ENCODE assay signal across 21 mouse cellular contexts in genomic region chr7:136842751-136843150, GRCm38 (mm10).
"Had no signal": no experiment of that assay in that cellular context is flagged by ENCODE, and none has a peak within 500 bp of the region (broad histone marks: within the 10 kb centered on the region; RNA-seq: fewer than 3 reads in every experiment).

No protein-coding gene starts in this region.

- H3K27me3 ChIP-seq: heart, embryonic 12.5 days; intestine, embryonic 15.5 days; liver, embryonic 13.5 days; liver, embryonic 15.5 days had no signal

- H3K27ac ChIP-seq: gastrocnemius, adult 2 months; heart, embryonic 10.5 days; intestine, embryonic 15.5 days; layer of hippocampus, adult 2 months; left cerebral cortex, adult 2 months; limb, embryonic 10.5 days; limb, embryonic 12.5 days; liver, embryonic 13.5 days; liver, embryonic 15.5 days had no signal

- H3K36me3 ChIP-seq: heart, embryonic 10.5 days; heart, embryonic 12.5 days; intestine, embryonic 15.5 days; limb, embryonic 10.5 days; limb, embryonic 12.5 days; liver, embryonic 13.5 days; liver, embryonic 15.5 days had no signal

- DNase-seq: gastrocnemius, adult 2 months; gastrocnemius, postnatal 10 days; gastrocnemius, postnatal 25 days; heart, postnatal 10 days; heart, postnatal 4 days; kidney, adult 18-20 months; kidney, adult 8-10 months; kidney, postnatal 10 days; kidney, postnatal 25 days; kidney, postnatal 4 days; liver; liver, embryonic 13.5 days had no signal

- H3K4me1 ChIP-seq: liver, embryonic 13.5 days; liver, embryonic 15.5 days had no signal

- H3K4me3 ChIP-seq: gastrocnemius, adult 2 months; heart, embryonic 10.5 days; heart, embryonic 12.5 days; intestine, embryonic 15.5 days; layer of hippocampus, adult 2 months; left cerebral cortex, adult 2 months; limb, embryonic 10.5 days; limb, embryonic 12.5 days; liver, embryonic 13.5 days; liver, embryonic 15.5 days had no signal

- H3K9ac ChIP-seq: heart, embryonic 12.5 days; hindbrain, embryonic 14.5 days; intestine, embryonic 15.5 days; limb, embryonic 12.5 days; liver, embryonic 13.5 days; liver, embryonic 15.5 days had no signal

- H3K9me3 ChIP-seq: heart, embryonic 10.5 days; heart, embryonic 12.5 days; intestine, embryonic 15.5 days; limb, embryonic 10.5 days; limb, embryonic 12.5 days; liver, embryonic 13.5 days; liver, embryonic 15.5 days had no signal
